Mouse (Mus musculus): ENCODE data around the gene Sptan1. TPM values are rescaled to one million over a fixed set of nuclear protein-coding genes. Genes with fewer than 3 reads are reported as not detected.
A peak's percentile ranks its signal among the peaks of the same experiment; 100 is the strongest.

Sptan1 gene
- polyA plus RNA-seq, 1 experiment from 2014 or later: 66.0 TPM

DNA sequence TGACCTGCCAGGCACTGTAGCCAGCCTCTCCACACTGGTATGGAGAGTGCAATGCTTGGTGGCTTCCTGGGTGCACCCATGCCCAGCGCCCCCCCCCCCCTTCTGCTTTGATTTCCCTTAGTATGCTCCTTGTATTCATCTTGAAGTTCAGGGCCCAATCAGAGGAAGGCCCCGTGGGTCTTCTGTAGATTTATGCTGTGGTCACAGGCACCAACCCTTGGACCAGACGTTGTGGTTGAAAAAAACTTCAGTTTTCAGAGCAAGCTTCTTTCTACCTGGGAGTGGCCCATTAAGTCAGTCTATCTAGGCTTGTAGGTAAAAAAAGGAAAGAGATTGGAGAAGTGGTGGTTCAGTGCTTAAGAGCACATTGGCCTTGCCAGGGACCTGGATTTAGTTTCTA lies 98.4 kb downstream of the Sptan1 start:
- peaks cover 24% of the 10 kb centered on the region; the same call in 1 of the 2 replicates for H3K4me1 ChIP-seq (ENCODE audit: control insufficient read depth, insufficient read depth, low read length)
- H3K9ac ChIP-seq (ENCODE audit: low read depth, low read length): peak overlapping the region; percentile 90
- no peaks in the 10 kb centered on the region for H3K9me3 ChIP-seq (ENCODE audit: control insufficient read depth, low read length)
- peak overlapping the region; percentile 72 for H3K4me2 ChIP-seq (ENCODE audit: low read depth, low read length)
- H3K27me3 ChIP-seq (replicated peaks; ENCODE audit: control insufficient read depth, insufficient read depth, low read length): no peaks in the 10 kb centered on the region
- WGBS: 11% methylated on average over 2 of the region's 3 CpGs
- H3K36me3 ChIP-seq (ENCODE audit: control insufficient read depth, insufficient read depth, low read length): no peaks in the 10 kb centered on the region
- H3K27ac ChIP-seq (ENCODE audit: low read length): peak overlapping the region; percentile 98
- H3K4me3 ChIP-seq (ENCODE audit: low read length): peak overlapping the region; percentile 69
- no peak for ATAC-seq

DNA sequence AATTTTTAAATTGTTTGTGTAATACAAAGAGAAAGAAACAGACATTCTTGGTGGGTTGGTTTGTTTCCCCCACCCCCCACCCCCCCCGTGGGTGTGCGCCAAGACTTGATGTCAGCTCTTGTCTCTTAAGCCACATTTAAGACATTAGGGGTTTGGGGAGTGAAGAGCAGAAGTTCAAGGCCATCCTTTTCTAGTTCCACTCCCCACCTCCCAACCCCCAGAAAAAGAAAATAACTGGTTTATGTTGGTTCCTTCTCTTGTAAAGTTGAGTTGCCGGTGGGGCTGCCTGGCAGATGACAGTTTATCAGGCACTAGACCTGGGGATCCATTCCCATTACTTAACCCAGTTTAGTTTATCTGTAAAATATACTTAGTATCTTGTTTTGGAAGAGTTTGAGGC lies 98.9 kb downstream of the Sptan1 start:
- Histone ChIP-seq H3K4me2 (ENCODE audit: low read depth, low read length) (peak overlapping the region; percentile 72), H3K9me3 (ENCODE audit: control insufficient read depth, low read length) (no peaks in the 10 kb centered on the region), H3K4me1 (ENCODE audit: control insufficient read depth, insufficient read depth, low read length) (peaks cover 24% of the 10 kb centered on the region; the same call in 1 of the 2 replicates), H3K9ac (ENCODE audit: low read depth, low read length) (peak overlapping the region; percentile 90), H3K4me3 (ENCODE audit: low read length) (peak overlapping the region; percentile 69), H3K27ac (ENCODE audit: low read length) (peak overlapping the region; percentile 98), H3K27me3 (replicated peaks; ENCODE audit: control insufficient read depth, insufficient read depth, low read length) (no peaks in the 10 kb centered on the region), H3K36me3 (ENCODE audit: control insufficient read depth, insufficient read depth, low read length) (no peaks in the 10 kb centered on the region)
- ATAC-seq: no peak
- WGBS: 28% methylated on average over 3 of the region's 3 CpGs

DNA sequence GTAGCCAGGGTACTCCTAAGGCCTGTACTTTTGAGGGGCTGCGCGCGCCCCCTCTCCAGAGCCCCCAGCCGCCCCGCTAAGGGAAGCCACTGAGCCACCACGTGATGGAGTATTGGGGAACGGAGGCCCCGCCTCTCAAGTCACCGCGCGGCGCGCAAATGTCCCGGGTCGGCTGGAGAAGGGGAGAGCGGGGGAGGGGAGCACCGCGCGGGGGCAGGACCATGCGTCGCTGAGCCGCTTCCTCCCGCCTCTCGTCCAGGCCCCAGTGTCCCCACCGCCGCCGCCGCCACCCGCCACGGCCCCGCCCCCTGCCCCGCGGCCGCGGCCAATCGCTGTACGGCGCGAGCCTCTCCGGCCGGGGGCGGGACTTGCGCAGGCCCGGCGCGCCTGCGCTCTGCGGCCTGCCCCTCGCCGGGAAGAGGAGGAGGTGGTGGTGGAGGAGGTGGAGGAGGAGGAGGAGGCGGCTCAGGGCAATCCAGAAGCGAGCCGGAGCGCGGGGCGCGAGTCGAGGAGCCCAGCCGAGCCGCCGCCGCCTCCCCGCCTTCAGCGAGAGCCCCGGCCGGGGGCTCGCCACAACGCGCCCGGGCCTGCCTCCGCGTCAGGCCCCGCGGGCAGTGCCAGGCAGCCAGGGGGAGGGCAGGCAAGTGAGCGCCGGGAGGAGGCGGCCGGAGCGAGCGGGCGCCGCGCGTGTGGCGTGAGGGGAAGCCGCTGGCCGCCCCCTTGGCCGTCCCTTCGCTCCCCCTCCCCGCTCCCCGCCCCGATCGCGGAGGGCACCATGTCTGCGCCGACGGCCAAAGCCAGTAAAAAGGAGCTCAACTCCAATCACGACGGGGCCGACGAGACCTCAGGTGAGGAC lies 100.9 kb downstream of the Sptan1 start:
- H3K36me3 ChIP-seq (ENCODE audit: control insufficient read depth, insufficient read depth, low read length): 0 out of 2 replicates have a peak, but pooled peaks cover 2% of the 10 kb centered on the region
- peak overlapping the region; percentile 98 for H3K9ac ChIP-seq (ENCODE audit: low read depth, low read length)
- H3K27me3 ChIP-seq (replicated peaks; ENCODE audit: control insufficient read depth, insufficient read depth, low read length): no peaks in the 10 kb centered on the region
- peak overlapping the region; percentile 76 for H3K4me2 ChIP-seq (ENCODE audit: low read depth, low read length)
- peak overlapping the region; percentile 97 for H3K4me3 ChIP-seq (ENCODE audit: low read length)
- H3K27ac ChIP-seq (ENCODE audit: low read length): peak overlapping the region; percentile 99
- H3K9me3 ChIP-seq (ENCODE audit: control insufficient read depth, low read length): no peaks in the 10 kb centered on the region
- peaks cover 24% of the 10 kb centered on the region; the same call in 1 of the 2 replicates for H3K4me1 ChIP-seq (ENCODE audit: control insufficient read depth, insufficient read depth, low read length)
- 0% methylated on average over 62 of the region's 101 CpGs for WGBS
- ATAC-seq: peak; percentile 92

DNA sequence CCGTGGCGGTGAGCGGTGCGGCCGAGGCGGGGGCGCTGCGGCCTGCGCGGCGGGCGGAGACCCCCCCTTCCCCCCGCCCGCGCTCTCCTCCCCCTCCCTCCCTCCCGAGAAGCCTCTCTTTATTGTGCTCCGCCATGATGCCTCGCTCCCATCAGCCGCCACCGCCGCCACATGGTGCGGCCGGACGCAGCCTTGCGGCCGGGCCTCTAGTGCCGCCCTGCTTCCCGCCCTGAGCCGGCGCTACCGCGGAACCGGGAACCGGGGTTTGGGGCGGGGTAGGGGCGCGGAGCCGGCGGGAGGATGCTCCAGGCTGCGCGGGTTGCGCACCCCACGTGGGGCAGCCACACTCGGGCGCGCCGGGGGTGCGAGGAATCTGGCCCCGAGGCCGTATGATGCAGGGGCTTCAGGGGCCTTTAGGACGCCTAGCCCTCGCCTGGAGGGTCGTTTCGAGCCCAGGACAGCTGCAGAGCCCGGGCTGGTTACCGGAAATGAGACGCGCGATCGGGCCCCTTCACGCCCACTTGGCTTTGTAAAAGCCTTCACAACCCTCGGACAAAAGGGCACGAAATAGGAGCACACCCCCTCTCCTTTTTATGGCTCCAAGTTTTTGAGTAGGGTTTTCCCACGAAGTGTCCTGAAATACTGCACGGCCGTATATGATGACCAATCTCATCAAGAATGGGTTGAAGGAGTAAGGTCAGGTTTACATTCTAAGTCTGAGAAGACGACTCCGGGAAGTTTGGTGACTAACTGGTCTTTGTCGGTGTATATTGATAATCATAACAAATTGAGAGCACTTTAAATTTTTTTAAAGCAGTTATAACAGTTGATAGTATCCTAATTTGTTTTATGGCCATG lies 101.9 kb downstream of the Sptan1 start:
- ATAC-seq: peak; percentile 0
- peaks cover 24% of the 10 kb centered on the region; the same call in 1 of the 2 replicates for H3K4me1 ChIP-seq (ENCODE audit: control insufficient read depth, insufficient read depth, low read length)
- peak overlapping the region; percentile 69 for H3K4me2 ChIP-seq (ENCODE audit: low read depth, low read length)
- WGBS: 0% methylated on average over 53 of the region's 69 CpGs
- H3K9me3 ChIP-seq (ENCODE audit: control insufficient read depth, low read length): no peaks in the 10 kb centered on the region
- peak overlapping the region; percentile 97 for H3K4me3 ChIP-seq (ENCODE audit: low read length)
- peak overlapping the region; percentile 98 for H3K9ac ChIP-seq (ENCODE audit: low read depth, low read length)
- 0 out of 2 replicates have a peak, but pooled peaks cover 2% of the 10 kb centered on the region for H3K36me3 ChIP-seq (ENCODE audit: control insufficient read depth, insufficient read depth, low read length)
- no peaks in the 10 kb centered on the region for H3K27me3 ChIP-seq (replicated peaks; ENCODE audit: control insufficient read depth, insufficient read depth, low read length)
- H3K27ac ChIP-seq (ENCODE audit: low read length): peak overlapping the region; percentile 99

DNA sequence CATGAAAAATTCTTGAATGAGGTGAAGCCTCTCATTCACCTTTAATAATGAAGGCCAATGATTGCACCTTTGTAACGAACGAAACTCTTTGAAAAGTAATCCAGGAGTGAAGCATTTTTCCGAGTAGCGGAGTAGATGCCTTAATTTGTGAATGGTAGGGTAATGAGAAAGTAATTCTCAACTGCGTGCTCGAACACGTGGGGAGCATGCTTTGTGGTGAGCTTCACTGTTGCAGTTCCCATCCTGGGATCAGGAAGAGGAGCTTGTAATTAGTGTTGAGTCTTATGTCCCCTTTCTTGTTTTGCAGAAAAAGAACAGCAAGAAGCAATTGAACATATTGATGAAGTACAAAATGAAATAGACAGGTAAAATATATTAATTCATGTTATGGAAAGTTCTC lies 102.6 kb downstream of the Sptan1 start:
- ATAC-seq: no peak
- Histone ChIP-seq H3K27ac (ENCODE audit: low read length) (no peak overlapping the region), H3K27me3 (replicated peaks; ENCODE audit: control insufficient read depth, insufficient read depth, low read length) (no peaks in the 10 kb centered on the region), H3K9me3 (ENCODE audit: control insufficient read depth, low read length) (no peaks in the 10 kb centered on the region), H3K36me3 (ENCODE audit: control insufficient read depth, insufficient read depth, low read length) (0 out of 2 replicates have a peak, but pooled peaks cover 2% of the 10 kb centered on the region), H3K9ac (ENCODE audit: low read depth, low read length) (peak overlapping the region; percentile 98), H3K4me1 (ENCODE audit: control insufficient read depth, insufficient read depth, low read length) (peaks cover 24% of the 10 kb centered on the region; the same call in 1 of the 2 replicates), H3K4me3 (ENCODE audit: low read length) (peak overlapping the region; percentile 97), H3K4me2 (ENCODE audit: low read depth, low read length) (peak overlapping the region; percentile 69)
- 16% methylated on average over 7 of the region's 7 CpGs for WGBS

DNA sequence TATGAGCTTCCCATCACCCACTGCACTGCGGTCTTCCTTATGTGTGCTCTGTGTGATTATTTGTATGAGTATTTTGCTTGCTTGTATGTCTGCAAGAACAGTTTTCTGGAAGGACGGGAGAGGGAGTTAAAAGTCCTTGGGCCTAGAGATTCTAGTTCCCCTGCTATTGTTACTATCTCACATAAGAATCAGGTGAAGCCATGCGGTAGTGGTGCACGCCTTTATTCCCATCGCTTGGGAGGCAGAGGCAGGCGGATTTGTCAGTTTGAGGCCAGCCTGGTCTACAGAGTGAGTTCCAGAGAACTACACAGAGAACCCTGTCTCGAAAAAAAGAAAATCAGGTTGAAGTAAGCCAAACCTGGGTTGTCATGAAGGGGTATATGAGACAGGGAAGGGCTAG lies 107.5 kb downstream of the Sptan1 start:
- WGBS: 85% methylated on average over 7 of the region's 7 CpGs
- ATAC-seq: no peak

DNA sequence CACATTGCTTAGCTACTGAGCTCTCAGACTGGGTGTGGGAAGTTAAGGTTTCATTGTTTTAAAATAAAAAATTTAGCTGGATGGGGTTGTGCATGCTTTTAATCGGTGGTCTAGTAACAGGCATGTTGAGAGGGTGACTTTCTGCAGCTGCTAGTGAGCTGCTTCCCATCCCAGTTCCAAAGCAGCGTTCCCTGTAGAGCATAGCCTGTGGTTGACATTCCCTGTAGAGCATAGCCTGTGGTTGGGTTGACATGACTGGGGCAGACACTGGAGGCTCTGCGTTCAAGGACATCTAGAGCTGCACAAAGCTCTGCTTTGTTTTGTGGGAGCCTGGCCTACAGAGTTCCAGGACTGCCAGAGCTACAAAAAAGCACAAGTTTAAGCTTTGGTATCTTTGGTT lies 107.9 kb downstream of the Sptan1 start:
- no peaks in the 10 kb centered on the region for H3K9me3 ChIP-seq (ENCODE audit: control insufficient read depth, low read length)
- ATAC-seq: no peak
- peaks cover 4% of the 10 kb centered on the region for H3K4me1 ChIP-seq (ENCODE audit: control insufficient read depth, insufficient read depth, low read length)
- H3K4me2 ChIP-seq (ENCODE audit: low read depth, low read length): no peak overlapping the region
- H3K27ac ChIP-seq (ENCODE audit: low read length): no peak overlapping the region
- no peaks in the 10 kb centered on the region for H3K27me3 ChIP-seq (replicated peaks; ENCODE audit: control insufficient read depth, insufficient read depth, low read length)
- no peak overlapping the region for H3K4me3 ChIP-seq (ENCODE audit: low read length)
- WGBS: 77% methylated on average over 3 of the region's 3 CpGs
- H3K9ac ChIP-seq (ENCODE audit: low read depth, low read length): no peak overlapping the region
- peaks cover 6% of the 10 kb centered on the region; the same call in 1 of the 2 replicates for H3K36me3 ChIP-seq (ENCODE audit: control insufficient read depth, insufficient read depth, low read length)

More for the DNA sequence above, 107.5 kb downstream of the Sptan1 start:
- Histone ChIP-seq H3K9ac (ENCODE audit: low read depth, low read length) (no peak overlapping the region), H3K4me1 (ENCODE audit: control insufficient read depth, insufficient read depth, low read length) (peaks cover 2% of the 10 kb centered on the region; the same call in 1 of the 2 replicates), H3K27me3 (replicated peaks; ENCODE audit: control insufficient read depth, insufficient read depth, low read length) (no peaks in the 10 kb centered on the region), H3K9me3 (ENCODE audit: control insufficient read depth, low read length) (no peaks in the 10 kb centered on the region), H3K4me3 (ENCODE audit: low read length) (no peak overlapping the region), H3K27ac (ENCODE audit: low read length) (no peak overlapping the region), H3K36me3 (ENCODE audit: control insufficient read depth, insufficient read depth, low read length) (peaks cover 6% of the 10 kb centered on the region; the same call in 1 of the 2 replicates), H3K4me2 (ENCODE audit: low read depth, low read length) (no peak overlapping the region)

DNA sequence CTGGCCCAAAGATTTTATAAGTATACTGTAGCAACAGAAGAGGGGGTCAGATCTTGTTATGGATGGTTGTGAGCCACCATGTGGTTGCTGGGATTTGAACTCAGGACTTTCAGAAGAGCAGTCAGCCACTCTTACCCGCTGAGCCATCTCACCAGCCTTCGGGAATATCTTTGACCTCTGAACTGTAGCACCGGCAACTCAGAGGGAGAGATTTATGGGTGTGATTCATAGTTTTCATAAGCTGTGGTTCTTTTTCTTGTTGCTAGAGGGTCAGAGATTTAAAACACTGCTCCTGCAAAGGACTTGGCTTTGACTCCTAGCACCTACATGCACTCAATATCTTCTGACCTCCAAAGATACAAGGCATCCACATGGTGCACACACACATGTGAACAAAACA lies 110.3 kb downstream of the Sptan1 start:
- H3K27me3 ChIP-seq (replicated peaks; ENCODE audit: control insufficient read depth, insufficient read depth, low read length): no peaks in the 10 kb centered on the region
- no peak overlapping the region for H3K4me2 ChIP-seq (ENCODE audit: low read depth, low read length)
- H3K9me3 ChIP-seq (ENCODE audit: control insufficient read depth, low read length): no peaks in the 10 kb centered on the region
- no peak for ATAC-seq
- no peak overlapping the region for H3K4me3 ChIP-seq (ENCODE audit: low read length)
- H3K27ac ChIP-seq (ENCODE audit: low read length): no peak overlapping the region
- H3K9ac ChIP-seq (ENCODE audit: low read depth, low read length): no peak overlapping the region
- WGBS: 38% methylated on average over 3 of the region's 3 CpGs
- peaks cover 6% of the 10 kb centered on the region for H3K4me1 ChIP-seq (ENCODE audit: control insufficient read depth, insufficient read depth, low read length)
- H3K36me3 ChIP-seq (ENCODE audit: control insufficient read depth, insufficient read depth, low read length): peaks cover 5% of the 10 kb centered on the region; the same call in 1 of the 2 replicates

DNA sequence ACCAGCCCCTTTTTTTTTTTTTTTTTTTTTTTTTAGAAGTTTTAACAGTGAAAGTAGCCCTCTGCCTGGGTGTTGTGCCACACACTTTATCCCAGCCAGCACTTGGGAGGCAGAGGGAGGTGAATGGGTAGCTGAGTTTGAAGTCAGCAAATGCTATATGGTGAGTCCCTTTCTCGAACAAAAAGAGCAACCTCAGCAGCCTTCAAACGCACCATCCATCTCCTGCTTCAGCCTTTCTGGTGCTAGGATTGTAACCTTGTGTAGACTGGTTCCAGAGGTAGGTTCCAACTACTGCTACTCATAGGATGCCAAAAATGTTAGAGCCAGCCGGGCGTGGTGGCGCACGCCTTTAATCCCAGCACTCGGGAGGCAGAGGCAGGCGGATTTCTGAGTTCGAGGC lies 111.1 kb downstream of the Sptan1 start:
- H3K9me3 ChIP-seq (ENCODE audit: control insufficient read depth, low read length): no peaks in the 10 kb centered on the region
- H3K27ac ChIP-seq (ENCODE audit: low read length): no peak overlapping the region
- no peak overlapping the region for H3K4me2 ChIP-seq (ENCODE audit: low read depth, low read length)
- no peak overlapping the region for H3K9ac ChIP-seq (ENCODE audit: low read depth, low read length)
- H3K27me3 ChIP-seq (replicated peaks; ENCODE audit: control insufficient read depth, insufficient read depth, low read length): no peaks in the 10 kb centered on the region
- ATAC-seq: no peak
- WGBS: 92% methylated on average over 9 of the region's 9 CpGs
- peaks cover 6% of the 10 kb centered on the region for H3K4me1 ChIP-seq (ENCODE audit: control insufficient read depth, insufficient read depth, low read length)
- no peak overlapping the region for H3K4me3 ChIP-seq (ENCODE audit: low read length)
- H3K36me3 ChIP-seq (ENCODE audit: control insufficient read depth, insufficient read depth, low read length): peaks cover 4% of the 10 kb centered on the region; the same call in 1 of the 2 replicates
